In genomic region chr6:93232636-93233035, GRCm38 (mm10) we compare ENCODE assay signal across 13 mouse cellular contexts.
DNase-seq lines count a peak whose midpoint lies in the region; ATAC-seq and TF ChIP-seq lines count a peak whose summit lies in the region.
"Had no signal": no experiment of that assay in that cellular context is flagged by ENCODE, and none has a peak within 500 bp of the region (broad histone marks: within the 10 kb centered on the region; RNA-seq: fewer than 3 reads in every experiment).

No protein-coding gene starts in this region.

- no peak for TF ChIP-seq CTCF in cerebellum, adult 2 months (IDR thresholded peaks at IDR 0.05; ENCODE audit: borderline replicate concordance, insufficient read depth, low read depth, low read length)

- ATAC-seq in heart, embryonic 15.5 days (replicated peaks; ENCODE audit: insufficient number of reproducible peaks, insufficient read depth, low FRiP score, low read depth): peak; percentile 85
- no peak for ATAC-seq in megakaryocyte progenitor cell, adult 5-6 weeks (replicated peaks; ENCODE audit: poor library complexity)
- ATAC-seq: intestine, embryonic 15.5 days had no signal

- TF ChIP-seq POLR2A in cerebellum, adult 2 months (IDR thresholded peaks at IDR 0.05; ENCODE audit: borderline replicate concordance, insufficient read depth, low read length): no peak

- H3K27ac ChIP-seq in cerebellum, adult 2 months (ENCODE audit: insufficient read depth, low read length): no peak overlapping the region
- H3K27ac ChIP-seq in heart, embryonic 15.5 days: peak overlapping the region; percentile 63
- H3K27ac ChIP-seq: embryonic facial prominence, embryonic 13.5 days; intestine, embryonic 15.5 days; midbrain, embryonic 10.5 days had no signal

- no peaks in the 10 kb centered on the region; the same call in 1 of the 2 replicates for H3K27me3 ChIP-seq in cerebellum, adult 2 months (ENCODE audit: control insufficient read depth, insufficient read depth, low read length)
- no peaks in the 10 kb centered on the region for H3K27me3 ChIP-seq in heart, embryonic 15.5 days
- H3K27me3 ChIP-seq: embryonic facial prominence, embryonic 13.5 days; intestine, embryonic 15.5 days had no signal

- no peaks in the 10 kb centered on the region for H3K4me1 ChIP-seq in cerebellum, adult 2 months (ENCODE audit: control insufficient read depth, insufficient read depth, low read length)
- H3K4me1 ChIP-seq in heart, embryonic 15.5 days (replicated peaks): peaks cover 30% of the 10 kb centered on the region
- H3K4me1 ChIP-seq: intestine, embryonic 15.5 days had no signal

- DNase-seq in cerebellum, postnatal 14 days: peak; percentile 67 to 69
- no peak for DNase-seq in cerebellum, adult 2 months
- peak; percentile 13 to 26 for DNase-seq in kidney, postnatal 36 days
- DNase-seq in kidney, postnatal 4 days: no peak
- peak; percentile 72 for DNase-seq in lung, postnatal 10 days
- DNase-seq in thymus, postnatal 14 days: no peak
- DNase-seq: liver had no signal

- 32% methylated on average over 9 of the region's 9 CpGs for WGBS in cerebellum, adult 2 months
- 39% methylated on average over 9 of the region's 9 CpGs for WGBS in heart, embryonic 15.5 days

- H3K36me3 ChIP-seq in heart, embryonic 15.5 days: no peaks in the 10 kb centered on the region
- H3K36me3 ChIP-seq: embryonic facial prominence, embryonic 13.5 days; G1E; intestine, embryonic 15.5 days; midbrain, embryonic 10.5 days had no signal

- H3K9me3 ChIP-seq in heart, embryonic 15.5 days (replicated peaks): no peaks in the 10 kb centered on the region
- H3K9me3 ChIP-seq: embryonic facial prominence, embryonic 13.5 days; intestine, embryonic 15.5 days; midbrain, embryonic 10.5 days had no signal

- H3K4me3 ChIP-seq in cerebellum, adult 2 months (replicated peaks; ENCODE audit: insufficient read depth, low read depth, low read length): no peak overlapping the region
- no peak overlapping the region for H3K4me3 ChIP-seq in heart, embryonic 15.5 days
- H3K4me3 ChIP-seq: embryonic facial prominence, embryonic 13.5 days; intestine, embryonic 15.5 days; midbrain, embryonic 10.5 days had no signal

- H3K9ac ChIP-seq in heart, embryonic 15.5 days: no peak overlapping the region
- H3K9ac ChIP-seq: embryonic facial prominence, embryonic 13.5 days; intestine, embryonic 15.5 days had no signal

- H3K4me2 ChIP-seq in heart, embryonic 15.5 days: no peak overlapping the region
- H3K4me2 ChIP-seq: embryonic facial prominence, embryonic 13.5 days; intestine, embryonic 15.5 days had no signal

Comparison
In these comparisons a context has a peak if more than half of its experiments do, and no peak if none do; other contexts are left out.
1. DNase-seq: peak in cerebellum, postnatal 14 days (2 of 2), kidney, postnatal 36 days (2 of 2) and lung, postnatal 10 days (single experiment); none in cerebellum, adult 2 months (0 of 2), kidney, postnatal 4 days (0 of 2) and thymus, postnatal 14 days (single experiment).